Comparison of ENCODE assay signal across 20 mouse cellular contexts in genomic region chr4:10913409-10913808, GRCm38 (mm10). TPM values are rescaled to one million over a fixed set of nuclear protein-coding genes. Genes with fewer than 3 reads are reported as not detected.
DNase-seq lines count a peak whose midpoint lies in the region; ATAC-seq lines count a peak whose summit lies in the region.
"Had no signal": no experiment of that assay in that cellular context is flagged by ENCODE, and none has a peak within 500 bp of the region (broad histone marks: within the 10 kb centered on the region; RNA-seq: fewer than 3 reads in every experiment).

No protein-coding gene starts in this region.

- 0 out of 2 replicates have a peak, but pooled peaks have one; percentile 7 for ATAC-seq in kidney, embryonic 14.5 days (ENCODE audit: low FRiP score, low TSS enrichment)
- peak; percentile 50 for ATAC-seq in kidney, embryonic 16.5 days (ENCODE audit: low FRiP score, low TSS enrichment)
- no peak for ATAC-seq in megakaryocyte, adult 5-6 weeks (ENCODE audit: poor library complexity, severe bottlenecking)

- H3K27ac ChIP-seq in kidney, embryonic 14.5 days (ENCODE audit: low read depth, low read length), result no peak overlapping the region
- H3K27ac ChIP-seq in kidney, embryonic 16.5 days (ENCODE audit: low read length), result no peak overlapping the region
- H3K27ac ChIP-seq: embryonic facial prominence, embryonic 13.5 days; limb, embryonic 12.5 days had no signal

- no peak overlapping the region for H3K4me3 ChIP-seq in kidney, embryonic 14.5 days (ENCODE audit: low read length)
- no peak overlapping the region for H3K4me3 ChIP-seq in kidney, embryonic 16.5 days (ENCODE audit: low read length)
- H3K4me3 ChIP-seq: embryonic facial prominence, embryonic 13.5 days; heart, embryonic 12.5 days; limb, embryonic 12.5 days had no signal

- peak; percentile 24 for DNase-seq in heart, adult 11 months
- no peak for DNase-seq in heart, postnatal 4 days
- DNase-seq in kidney, postnatal 4 days, result no peak
- DNase-seq in kidney, postnatal 36 days, result peak; percentile 38 to 55
- DNase-seq: adrenal gland, postnatal 14 days; cerebellum, adult 11 months; cerebellum, postnatal 10 days; heart, postnatal 14 days; lung, adult 2 months; lung, postnatal 36 days; right cerebral cortex, postnatal 25 days; thymus, adult 18-20 months; thymus, postnatal 4 days had no signal

- H3K36me3 ChIP-seq in kidney, embryonic 14.5 days (ENCODE audit: control insufficient read depth, insufficient read depth, low read length), result no peaks in the 10 kb centered on the region
- no peaks in the 10 kb centered on the region for H3K36me3 ChIP-seq in kidney, embryonic 16.5 days (ENCODE audit: insufficient read depth, low read length)
- H3K36me3 ChIP-seq: embryonic facial prominence, embryonic 13.5 days; heart, embryonic 12.5 days; limb, embryonic 12.5 days had no signal

- no peaks in the 10 kb centered on the region for H3K4me1 ChIP-seq in kidney, embryonic 14.5 days (ENCODE audit: control insufficient read depth, insufficient read depth, low read length)
- no peaks in the 10 kb centered on the region for H3K4me1 ChIP-seq in kidney, embryonic 16.5 days (ENCODE audit: insufficient read depth, low read length)
- H3K4me1 ChIP-seq: limb, embryonic 12.5 days had no signal

- WGBS in kidney, embryonic 14.5 days, result 77% methylated on average over 3 of the region's 3 CpGs
- 85% methylated on average over 3 of the region's 3 CpGs for WGBS in kidney, embryonic 16.5 days

- no peaks in the 10 kb centered on the region for H3K9me3 ChIP-seq in kidney, embryonic 14.5 days (ENCODE audit: control insufficient read depth, low read length)
- H3K9me3 ChIP-seq in kidney, embryonic 16.5 days (ENCODE audit: low read length), result no peaks in the 10 kb centered on the region
- H3K9me3 ChIP-seq: embryonic facial prominence, embryonic 13.5 days; heart, embryonic 12.5 days; limb, embryonic 12.5 days had no signal

- H3K4me2 ChIP-seq in kidney, embryonic 14.5 days (replicated peaks; ENCODE audit: low read depth, low read length), result no peak overlapping the region
- no peak overlapping the region for H3K4me2 ChIP-seq in kidney, embryonic 16.5 days (replicated peaks; ENCODE audit: low read depth, low read length)
- H3K4me2 ChIP-seq: embryonic facial prominence, embryonic 13.5 days; heart, embryonic 12.5 days; limb, embryonic 12.5 days had no signal

- H3K9ac ChIP-seq in kidney, embryonic 14.5 days (ENCODE audit: low read depth, low read length), result no peak overlapping the region
- no peak overlapping the region for H3K9ac ChIP-seq in kidney, embryonic 16.5 days (replicated peaks; ENCODE audit: low read length)
- H3K9ac ChIP-seq: embryonic facial prominence, embryonic 13.5 days; heart, embryonic 12.5 days; limb, embryonic 12.5 days had no signal

- no peaks in the 10 kb centered on the region for H3K27me3 ChIP-seq in kidney, embryonic 14.5 days (ENCODE audit: control insufficient read depth, insufficient read depth, low read length)
- H3K27me3 ChIP-seq in kidney, embryonic 16.5 days (ENCODE audit: insufficient read depth, low read length), result no peaks in the 10 kb centered on the region
- H3K27me3 ChIP-seq: CH12.LX; embryonic facial prominence, embryonic 13.5 days; heart, embryonic 12.5 days; limb, embryonic 12.5 days had no signal

RNA-seq across cellular contexts. Expression of gene 2610301B20Rik, which starts 39.1 kb away (rescaled TPM):
- 1 to 10 TPM; 9.2 to 9.8 TPM for total RNA-seq in heart, postnatal 4 days (2021)
- 29.9 and 30.1 TPM in 2 replicates for polyA plus RNA-seq in kidney, embryonic 14.5 days (2014; fragmentation: Nextera tagmentation; extraction: Ambion mirVana)
- 29.7 and 32.4 TPM in 2 replicates for polyA plus RNA-seq in kidney, embryonic 16.5 days (2015; fragmentation: Nextera tagmentation; extraction: Ambion mirVana)
- total RNA-seq in megakaryocyte, adult 5-6 weeks (2015), result 8.6 and 10.8 TPM in 2 replicates
- total RNA-seq in megakaryocyte, adult 5-6 weeks (2017), result 1.8 and 3.0 TPM in 2 replicates

Comparison
In these comparisons a context has a peak if more than half of its experiments do, and no peak if none do; other contexts are left out.
1. DNase-seq: peak in heart, adult 11 months (single experiment) and kidney, postnatal 36 days (2 of 2); none in heart, postnatal 4 days (single experiment) and kidney, postnatal 4 days (0 of 2).